Mouse (Mus musculus) testis, postnatal 10 days (tissue): ENCODE results near the gene Stxbp4.

ENCODE experiments used
- DNase-seq: peaks from one replicate; pipeline ENCODE4 v3.0.0; 2021; ENCODE audit warnings: low spot score

Gene Stxbp4

DNA sequence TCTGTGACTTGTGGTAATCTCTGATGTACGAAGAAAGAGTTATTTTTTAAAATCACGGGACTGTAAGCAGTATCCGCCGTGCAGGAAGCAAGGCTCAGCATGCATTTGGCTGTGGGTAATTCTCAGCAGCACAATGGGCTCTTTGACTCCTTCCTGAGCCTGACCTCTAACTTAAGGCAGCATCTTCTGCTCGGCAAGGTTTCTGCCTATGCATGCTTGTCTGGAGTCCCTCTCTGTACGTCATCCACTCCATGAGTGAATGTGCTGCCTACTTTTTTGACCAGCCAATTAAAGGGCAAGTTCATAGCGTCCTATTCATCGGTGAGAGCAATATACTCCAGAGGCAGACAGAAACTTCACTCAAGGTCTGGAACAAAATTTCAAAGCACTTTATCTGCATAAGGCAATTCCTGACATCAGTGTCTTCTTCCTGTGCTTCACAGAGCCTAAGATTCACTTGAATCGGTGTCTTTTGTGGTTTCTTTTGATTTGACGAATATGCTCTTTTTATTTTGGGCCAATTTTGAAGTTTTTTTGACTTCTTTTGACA lies 173.8 kb downstream of the Stxbp4 start:
- DNase-seq, result no peak

- no peak for DNase-seq
Observed at GRCm38 (mm10) chr11:90460458-90460857, 177.4 kb downstream of the Stxbp4 start.

- no peak for DNase-seq
Observed at GRCm38 (mm10) chr11:90452134-90452533, 185.8 kb downstream of the Stxbp4 start.

DNA sequence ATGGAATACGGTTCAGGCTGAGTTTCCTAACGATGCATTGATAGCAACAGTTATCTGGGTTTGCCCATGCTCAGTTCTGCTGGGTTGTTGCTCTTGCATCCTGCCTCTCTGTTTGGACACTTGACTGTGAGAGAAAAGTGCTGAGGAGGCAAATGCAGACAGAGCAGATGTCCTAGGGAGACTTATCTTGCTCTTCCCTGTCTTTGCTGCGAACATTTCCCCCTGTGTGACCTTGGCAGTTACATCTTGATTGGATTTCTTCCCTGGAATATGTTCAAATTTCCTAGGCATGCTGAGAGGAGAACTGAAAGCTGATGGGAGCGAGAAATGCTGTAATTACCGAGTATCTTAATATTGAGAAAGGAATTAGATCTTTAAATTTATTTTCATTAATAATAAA lies 186.4 kb downstream of the Stxbp4 start:
- no peak for DNase-seq

GRCm38 (mm10) chr11:90442462-90442861 lies 195.4 kb downstream of the Stxbp4 start:
- no peak for DNase-seq

DNA sequence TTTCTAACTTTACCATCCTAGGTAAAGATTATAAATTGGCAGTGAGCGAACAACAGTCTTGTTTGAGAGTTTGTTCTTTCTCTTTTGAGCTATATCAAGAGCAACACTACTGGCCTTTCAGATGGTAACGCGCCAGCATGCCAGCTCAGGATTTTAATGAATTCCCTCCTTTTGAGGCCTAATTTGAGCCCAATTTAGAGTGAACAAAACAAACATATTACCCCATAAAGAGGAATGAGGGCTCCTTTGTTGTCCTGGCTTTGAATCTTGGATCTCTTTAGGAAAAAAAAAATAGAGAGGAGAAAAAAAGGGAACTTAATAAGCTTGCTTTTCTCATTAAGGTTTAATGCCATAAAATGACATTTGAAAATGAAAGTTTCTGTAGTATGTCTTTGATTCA lies 197.0 kb downstream of the Stxbp4 start:
- DNase-seq, result no peak

DNA sequence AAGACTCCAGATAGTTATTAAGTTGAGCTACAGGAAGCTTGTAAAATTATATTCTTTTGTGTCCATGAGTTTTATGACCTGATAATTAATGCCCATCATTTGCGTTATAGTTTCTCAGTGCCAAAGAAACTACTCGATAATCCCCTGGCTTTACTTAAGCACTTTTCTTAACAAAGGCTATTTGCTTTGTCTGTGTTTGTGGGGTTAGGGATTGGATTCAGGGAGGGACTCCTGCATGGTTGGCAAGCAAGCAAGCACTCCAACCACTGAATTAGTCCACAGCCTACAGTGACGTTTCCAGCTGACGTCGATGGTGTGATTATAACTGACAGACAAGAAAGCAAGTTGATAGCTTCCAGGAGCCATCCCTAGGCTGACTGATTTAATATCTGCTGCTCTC lies 199.1 kb downstream of the Stxbp4 start:
- no peak for DNase-seq
